Mouse (Mus musculus): ENCODE measurements at regions not wholly inside any gene's neighbourhood (a gene's known extent, or its start where the extent isn't known, plus 50 kb on each side); places are given as distances from the start of the nearest gene placed in this dataset.

DNA sequence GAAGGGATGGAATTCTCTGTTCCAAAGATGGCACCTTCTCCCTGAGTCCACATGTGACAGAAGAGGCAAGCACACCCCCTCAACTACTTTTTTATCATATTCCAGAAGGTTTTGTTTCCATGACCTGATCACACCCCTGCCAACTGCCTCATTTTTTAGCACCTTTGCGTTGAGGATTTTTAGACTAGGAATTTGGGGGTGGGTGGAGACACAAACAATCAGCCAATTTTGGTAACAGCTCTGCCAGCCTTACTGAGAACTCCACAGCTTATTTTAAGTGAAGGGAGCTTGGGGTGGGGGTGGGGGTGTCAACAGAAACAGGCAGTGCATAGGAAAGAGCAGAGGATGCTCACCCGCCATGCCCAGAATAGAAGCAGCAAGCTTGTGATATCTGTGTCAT, 129.7 kb upstream of the 4933402D24Rik start:
- 83% methylated on average over 2 of the region's 2 CpGs for WGBS

DNA sequence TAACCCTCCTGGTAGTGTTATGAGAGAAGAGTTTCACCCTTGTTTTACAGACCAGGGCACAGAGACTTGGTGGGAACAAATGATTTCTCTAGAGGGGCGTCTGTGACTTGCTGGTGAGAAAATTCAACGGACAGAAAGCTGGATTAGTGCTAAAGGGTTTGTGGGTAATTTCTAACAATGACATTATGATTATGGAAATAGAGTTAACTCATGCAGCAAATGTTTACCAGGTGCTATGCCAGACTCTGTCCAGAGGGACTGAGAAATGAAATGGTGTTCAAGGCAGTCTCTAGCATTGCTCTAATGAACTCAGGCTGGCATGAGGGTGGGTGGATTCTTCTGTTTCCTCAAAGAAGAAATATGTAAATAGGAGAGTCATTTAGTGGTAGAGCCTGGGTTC, 128.5 kb upstream of the 4933402D24Rik start:
- Histone ChIP-seq H3K27ac (ENCODE audit: insufficient read depth, low read length) (no peak overlapping the region), H3K4me1 (ENCODE audit: control insufficient read depth, insufficient read depth, low read length) (no peaks in the 10 kb centered on the region), H3K4me3 (replicated peaks; ENCODE audit: insufficient read depth, low read depth, low read length) (no peak overlapping the region), H3K27me3 (ENCODE audit: control insufficient read depth, insufficient read depth, low read length) (no peaks in the 10 kb centered on the region)
- WGBS, result 58% methylated on average over 2 of the region's 2 CpGs
- TF ChIP-seq CTCF (IDR thresholded peaks at IDR 0.05; ENCODE audit: borderline replicate concordance, insufficient read depth, low read depth, low read length), result no peak
- no peak for TF ChIP-seq POLR2A (IDR thresholded peaks at IDR 0.05; ENCODE audit: borderline replicate concordance, insufficient read depth, low read length)
- DNase-seq, result no peak

More for the DNA sequence above, 129.7 kb upstream of the 4933402D24Rik start:
- no peaks in the 10 kb centered on the region for H3K27me3 ChIP-seq (ENCODE audit: control insufficient read depth, insufficient read depth, low read length)
- no peak for DNase-seq
- H3K4me3 ChIP-seq (replicated peaks; ENCODE audit: insufficient read depth, low read depth, low read length), result no peak overlapping the region
- TF ChIP-seq CTCF (IDR thresholded peaks at IDR 0.05; ENCODE audit: borderline replicate concordance, insufficient read depth, low read depth, low read length), result no peak
- no peak for TF ChIP-seq POLR2A (IDR thresholded peaks at IDR 0.05; ENCODE audit: borderline replicate concordance, insufficient read depth, low read length)
- H3K4me1 ChIP-seq (ENCODE audit: control insufficient read depth, insufficient read depth, low read length), result no peaks in the 10 kb centered on the region
- no peak overlapping the region for H3K27ac ChIP-seq (ENCODE audit: insufficient read depth, low read length)

- TF ChIP-seq CTCF (IDR thresholded peaks at IDR 0.05; ENCODE audit: borderline replicate concordance, insufficient read depth, low read depth, low read length), result no peak
- no peak for TF ChIP-seq POLR2A (IDR thresholded peaks at IDR 0.05; ENCODE audit: borderline replicate concordance, insufficient read depth, low read length)
- Histone ChIP-seq H3K27ac (ENCODE audit: insufficient read depth, low read length) (no peak overlapping the region), H3K4me3 (replicated peaks; ENCODE audit: insufficient read depth, low read depth, low read length) (no peak overlapping the region), H3K27me3 (ENCODE audit: control insufficient read depth, insufficient read depth, low read length) (no peaks in the 10 kb centered on the region), H3K4me1 (ENCODE audit: control insufficient read depth, insufficient read depth, low read length) (no peaks in the 10 kb centered on the region)
- no peak for DNase-seq
- WGBS, result 76% methylated on average over 3 of the region's 3 CpGs
These were observed 110.5 kb upstream of the 4933402D24Rik start for GRCm38 (mm10) chr1:63879570-63879969.

- H3K4me3 ChIP-seq (replicated peaks; ENCODE audit: insufficient read depth, low read depth, low read length), result no peak overlapping the region
- no peaks in the 10 kb centered on the region for H3K27me3 ChIP-seq (ENCODE audit: control insufficient read depth, insufficient read depth, low read length)
- no peaks in the 10 kb centered on the region for H3K4me1 ChIP-seq (ENCODE audit: control insufficient read depth, insufficient read depth, low read length)
- 68% methylated on average over 5 of the region's 5 CpGs for whole genome bisulfite sequencing
- no peak for TF ChIP-seq CTCF (IDR thresholded peaks at IDR 0.05; ENCODE audit: borderline replicate concordance, insufficient read depth, low read depth, low read length)
- no peak for TF ChIP-seq POLR2A (IDR thresholded peaks at IDR 0.05; ENCODE audit: borderline replicate concordance, insufficient read depth, low read length)
- no peak for DNase-seq
- H3K27ac ChIP-seq (ENCODE audit: insufficient read depth, low read length), result no peak overlapping the region
These were observed 107.7 kb upstream of the 4933402D24Rik start for GRCm38 (mm10) chr1:63876589-63877251.

DNA sequence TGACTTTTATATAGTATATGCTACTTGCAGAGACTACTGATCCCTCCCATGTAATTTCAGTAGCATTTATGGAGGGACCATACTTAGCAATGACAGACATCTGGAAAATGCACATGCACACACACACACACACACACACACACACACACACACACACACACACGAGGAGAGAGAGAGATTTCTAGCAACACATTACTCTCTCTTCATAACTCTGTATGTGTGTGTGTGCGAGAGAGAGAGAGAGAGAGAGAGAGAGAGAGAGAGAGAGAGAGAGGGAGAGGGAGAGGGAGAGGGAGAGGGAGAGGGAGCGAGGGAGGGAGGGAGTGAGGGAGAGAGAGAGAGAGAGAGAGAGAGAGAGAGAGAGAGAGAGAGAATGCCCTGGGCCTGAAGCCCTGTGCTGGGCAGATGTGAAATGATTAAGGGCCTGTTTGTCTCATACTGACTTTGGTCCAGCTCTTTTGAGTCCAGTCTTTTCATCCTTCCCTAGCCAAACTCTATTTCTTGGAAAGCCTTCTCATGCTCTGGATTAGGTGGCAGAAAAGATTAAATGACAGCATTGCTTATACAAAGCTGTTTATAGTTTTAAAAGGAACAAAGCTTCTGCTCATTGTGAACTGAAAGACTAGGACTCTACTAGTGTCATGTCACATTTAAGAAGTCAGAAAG, 106.4 kb upstream of the 4933402D24Rik start:
- WGBS, result 73% methylated on average over 2 of the region's 3 CpGs
- Histone ChIP-seq H3K4me1 (ENCODE audit: control insufficient read depth, insufficient read depth, low read length) (no peaks in the 10 kb centered on the region), H3K27ac (ENCODE audit: insufficient read depth, low read length) (no peak overlapping the region), H3K4me3 (replicated peaks; ENCODE audit: insufficient read depth, low read depth, low read length) (no peak overlapping the region), H3K27me3 (ENCODE audit: control insufficient read depth, insufficient read depth, low read length) (no peaks in the 10 kb centered on the region)
- no peak for DNase-seq
- TF ChIP-seq POLR2A (IDR thresholded peaks at IDR 0.05; ENCODE audit: borderline replicate concordance, insufficient read depth, low read length) (no peak), CTCF (IDR thresholded peaks at IDR 0.05; ENCODE audit: borderline replicate concordance, insufficient read depth, low read depth, low read length) (no peak)

DNA sequence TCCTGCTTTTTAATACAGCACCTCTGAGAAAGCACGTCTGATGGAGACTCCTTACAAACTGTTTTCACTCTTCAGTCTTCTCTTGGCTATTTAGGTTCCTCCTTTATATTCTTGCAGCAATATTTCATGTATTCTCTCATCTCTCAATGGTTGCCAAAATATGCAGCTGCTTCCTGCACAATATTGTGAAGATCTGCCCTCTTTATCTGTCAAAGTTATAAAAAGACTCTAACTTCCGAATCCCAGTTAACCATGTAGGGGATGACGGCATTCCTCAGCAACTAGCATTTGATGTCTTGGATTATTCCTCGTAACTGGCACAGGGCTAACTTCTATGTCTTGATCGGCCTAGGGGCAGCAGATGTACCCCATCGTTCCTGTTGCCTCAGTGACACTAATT, 102.8 kb upstream of the 4933402D24Rik start:
- H3K4me3 ChIP-seq (replicated peaks; ENCODE audit: insufficient read depth, low read depth, low read length), result no peak overlapping the region
- no peak for TF ChIP-seq POLR2A (IDR thresholded peaks at IDR 0.05; ENCODE audit: borderline replicate concordance, insufficient read depth, low read length)
- no peak for TF ChIP-seq CTCF (IDR thresholded peaks at IDR 0.05; ENCODE audit: borderline replicate concordance, insufficient read depth, low read depth, low read length)
- WGBS, result 88% methylated on average over 6 of the region's 6 CpGs
- H3K4me1 ChIP-seq (ENCODE audit: control insufficient read depth, insufficient read depth, low read length), result no peaks in the 10 kb centered on the region
- H3K27ac ChIP-seq (ENCODE audit: insufficient read depth, low read length), result no peak overlapping the region
- H3K27me3 ChIP-seq (ENCODE audit: control insufficient read depth, insufficient read depth, low read length), result no peaks in the 10 kb centered on the region
- no peak for DNase-seq

DNA sequence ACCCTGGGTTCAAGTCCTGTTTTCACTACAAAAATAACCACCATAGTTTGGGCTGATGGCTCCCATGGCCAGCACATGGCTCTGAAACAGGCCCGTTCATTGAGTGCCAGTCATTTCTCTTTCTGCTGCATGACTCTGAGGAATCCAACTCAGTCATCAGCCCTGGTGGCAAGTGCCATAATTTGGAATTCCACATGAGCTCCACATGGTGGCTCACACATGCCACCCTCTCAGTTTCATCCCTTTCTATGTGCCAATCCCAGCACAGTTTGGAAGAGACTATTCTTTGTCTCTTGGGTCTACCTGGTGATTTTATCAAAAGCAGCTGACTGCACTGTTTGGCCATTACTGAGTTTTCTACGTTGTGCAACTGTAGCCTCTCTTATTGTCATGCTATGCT, 100.3 kb upstream of the 4933402D24Rik start:
- no peak overlapping the region for H3K27ac ChIP-seq (ENCODE audit: insufficient read depth, low read length)
- H3K4me3 ChIP-seq (replicated peaks; ENCODE audit: insufficient read depth, low read depth, low read length), result no peak overlapping the region
- DNase-seq, result peak; percentile 23 to 52
- no peaks in the 10 kb centered on the region for H3K4me1 ChIP-seq (ENCODE audit: control insufficient read depth, insufficient read depth, low read length)
- TF ChIP-seq CTCF (IDR thresholded peaks at IDR 0.05; ENCODE audit: borderline replicate concordance, insufficient read depth, low read depth, low read length) (peak; percentile 47; the same call in 1 of the 2 replicates), POLR2A (IDR thresholded peaks at IDR 0.05; ENCODE audit: borderline replicate concordance, insufficient read depth, low read length) (no peak)
- 32% methylated on average over 2 of the region's 2 CpGs for WGBS
- H3K27me3 ChIP-seq (ENCODE audit: control insufficient read depth, insufficient read depth, low read length), result no peaks in the 10 kb centered on the region
